Mouse (Mus musculus) ES-Bruce4 (cell line): Measurements from ENCODE around the gene Rftn2. TPM values are rescaled to one million over a fixed set of nuclear protein-coding genes. Genes with fewer than 3 reads are reported as not detected.

Experiments used
- H3K27ac ChIP-seq: 2 replicates; pipeline ENCODE4 v1.5.1; 2012; ENCODE audit warnings: low read length, inconsistent platforms; ENCODE audit not compliant: insufficient read depth
- H3K27me3 ChIP-seq: 2 replicates; pipeline ENCODE4 v1.6.1; 2012; ENCODE audit warnings: mild to moderate bottlenecking, low read length, inconsistent platforms; ENCODE audit not compliant: control insufficient read depth, poor library complexity, insufficient read depth, severe bottlenecking
- H3K36me3 ChIP-seq: 2 replicates; pipeline ENCODE4 v1.6.1; 2012; ENCODE audit warnings: inconsistent platforms, mild to moderate bottlenecking, low read length, moderate library complexity; ENCODE audit not compliant: control insufficient read depth, poor library complexity, insufficient read depth, severe bottlenecking
- H3K4me1 ChIP-seq: one replicate; pipeline ENCODE4 v1.8.1; 2011; ENCODE audit warnings: low read length; ENCODE audit not compliant: control insufficient read depth, insufficient read depth
- H3K4me3 ChIP-seq: 2 replicates; pipeline ENCODE4 v1.5.1; 2011; ENCODE audit warnings: low read depth, mild to moderate bottlenecking, low read length
- H3K9ac ChIP-seq: 2 replicates; pipeline ENCODE4 v1.6.1; 2012; ENCODE audit warnings: low read depth, mild to moderate bottlenecking, inconsistent platforms; ENCODE audit not compliant: poor library complexity, severe bottlenecking
- H3K9me3 ChIP-seq: replicated peaks from 2 replicates; pipeline ENCODE4 v1.6.1; 2012; ENCODE audit warnings: mild to moderate bottlenecking, low read length, inconsistent platforms; ENCODE audit not compliant: control insufficient read depth, poor library complexity, insufficient read depth, severe bottlenecking
- CTCF ChIP-seq: IDR thresholded peaks from one replicate; pipeline ENCODE4 v1.8.1; 2011; ENCODE audit warnings: low read depth, low read length
- EP300 ChIP-seq: IDR thresholded peaks from 2 replicates; pipeline ENCODE4 v1.6.1; 2011; ENCODE audit warnings: low read depth, low read length; ENCODE audit not compliant: insufficient read depth
- POLR2A ChIP-seq: IDR thresholded peaks from one replicate; pipeline ENCODE4 v1.8.1; 2011; ENCODE audit warnings: low read length; ENCODE audit not compliant: insufficient read depth
- polyA plus RNA-seq: library from polyadenylated mRNA; stranded (reverse); fragments of >200 nt; gene quantifications from 2 replicates; pipeline ENCODE4 v1.2.4, GENCODE M21; 2011; ENCODE audit warnings: low read depth; ENCODE audit not compliant: missing spikeins, insufficient read depth, insufficient read length

The Rftn2 gene
- polyA plus RNA-seq, 1 experiment = 0.43 TPM

- H3K4me3 ChIP-seq = no peak overlapping the region
- H3K4me1 ChIP-seq = peaks cover 9% of the 10 kb centered on the region
- no peak for TF ChIP-seq POLR2A
- TF ChIP-seq EP300 = no peak
- TF ChIP-seq CTCF = no peak
- H3K9ac ChIP-seq = no peak overlapping the region
- H3K27me3 ChIP-seq = no peaks in the 10 kb centered on the region
- no peaks in the 10 kb centered on the region for H3K9me3 ChIP-seq
- no peak overlapping the region for H3K27ac ChIP-seq
- no peaks in the 10 kb centered on the region for H3K36me3 ChIP-seq
These were observed 18.0 kb downstream of the Rftn2 start for GRCm38 (mm10) chr1:55208500-55209140.

GRCm38 (mm10) chr1:55207561-55207960, 19.0 kb downstream of the Rftn2 start:
- H3K9ac ChIP-seq = no peak overlapping the region
- peaks cover 9% of the 10 kb centered on the region for H3K4me1 ChIP-seq
- no peaks in the 10 kb centered on the region for H3K27me3 ChIP-seq
- H3K36me3 ChIP-seq = no peaks in the 10 kb centered on the region
- TF ChIP-seq POLR2A (no peak), EP300 (no peak), CTCF (no peak)
- no peak overlapping the region for H3K27ac ChIP-seq
- H3K9me3 ChIP-seq = no peaks in the 10 kb centered on the region
- H3K4me3 ChIP-seq = no peak overlapping the region

GRCm38 (mm10) chr1:55205808-55206327, 20.7 kb downstream of the Rftn2 start:
- H3K27ac ChIP-seq = no peak overlapping the region
- H3K36me3 ChIP-seq = no peaks in the 10 kb centered on the region
- no peaks in the 10 kb centered on the region for H3K27me3 ChIP-seq
- H3K4me1 ChIP-seq = peaks cover 6% of the 10 kb centered on the region
- no peaks in the 10 kb centered on the region for H3K9me3 ChIP-seq
- H3K9ac ChIP-seq = no peak overlapping the region
- no peak for TF ChIP-seq POLR2A
- no peak for TF ChIP-seq CTCF
- TF ChIP-seq EP300 = no peak
- H3K4me3 ChIP-seq = no peak overlapping the region

DNA sequence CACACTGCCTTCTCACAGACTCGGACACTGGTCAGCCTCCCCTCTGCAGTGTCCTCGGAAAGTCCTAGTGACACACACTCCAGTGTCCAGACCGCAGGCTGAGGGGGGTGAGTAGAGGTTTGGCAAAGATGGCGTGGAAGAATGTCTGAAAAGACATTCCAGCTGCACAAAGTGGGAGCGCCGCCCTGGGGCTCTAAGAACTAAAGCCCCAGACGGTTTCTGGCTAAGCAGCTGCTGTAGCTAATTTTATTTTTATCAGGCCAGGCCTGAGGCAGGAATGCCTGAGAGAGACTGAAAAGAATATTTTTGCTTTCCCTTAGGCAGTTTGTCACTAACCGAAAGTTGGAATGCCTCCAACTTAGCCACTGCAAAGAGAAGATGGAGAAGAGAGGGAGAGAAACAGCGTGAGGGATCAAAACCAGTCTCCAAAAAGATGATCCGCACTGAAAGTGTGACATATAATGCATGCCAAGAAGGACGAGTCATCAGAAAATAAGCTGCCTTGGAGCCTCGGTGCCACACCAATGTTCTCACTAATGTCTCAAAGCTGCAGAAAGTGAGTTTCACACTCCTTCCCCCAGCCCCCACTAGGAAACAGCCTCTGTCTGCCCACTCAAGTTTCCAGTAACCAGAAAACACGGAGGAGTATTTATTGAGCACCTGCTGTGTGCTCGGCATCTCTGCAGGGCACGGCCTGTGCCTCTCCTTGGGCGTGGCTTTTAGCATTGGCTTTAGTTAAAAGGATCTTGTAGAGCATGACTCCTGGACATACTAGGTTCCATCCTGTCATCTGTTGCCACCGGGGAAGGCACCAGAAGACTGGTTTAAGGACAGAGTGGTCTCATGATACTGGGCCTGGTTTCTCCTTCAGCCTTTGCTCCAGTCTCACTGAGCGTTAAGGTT, 24.5 kb downstream of the Rftn2 start:
- no peaks in the 10 kb centered on the region for H3K36me3 ChIP-seq
- H3K9ac ChIP-seq = no peak overlapping the region
- no peak overlapping the region for H3K27ac ChIP-seq
- H3K9me3 ChIP-seq = no peaks in the 10 kb centered on the region
- H3K27me3 ChIP-seq = no peaks in the 10 kb centered on the region
- H3K4me3 ChIP-seq = no peak overlapping the region
- peaks cover 7% of the 10 kb centered on the region for H3K4me1 ChIP-seq
- TF ChIP-seq CTCF (no peak), EP300 (no peak)

DNA sequence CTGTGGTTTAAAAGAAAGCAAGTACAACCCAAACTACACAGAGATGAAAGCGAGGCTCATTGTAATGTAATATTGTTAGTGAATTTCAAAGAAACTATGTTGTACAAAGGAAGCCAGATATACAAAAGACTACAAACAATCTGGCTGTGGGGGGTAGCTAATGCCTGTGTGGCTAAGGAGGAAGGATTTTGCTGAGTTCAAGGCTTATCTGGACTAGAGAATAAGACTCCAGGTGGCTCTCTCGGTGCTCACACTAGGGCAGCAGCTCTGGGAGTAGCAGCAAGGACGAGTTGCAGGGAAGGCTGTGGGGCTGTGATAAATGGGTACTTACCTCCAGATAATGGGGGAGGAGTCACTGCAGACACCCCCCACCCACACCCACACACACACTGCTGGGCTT, 27.9 kb downstream of the Rftn2 start:
- H3K36me3 ChIP-seq = no peaks in the 10 kb centered on the region
- peaks cover 5% of the 10 kb centered on the region for H3K4me1 ChIP-seq
- no peaks in the 10 kb centered on the region for H3K9me3 ChIP-seq
- no peak for TF ChIP-seq POLR2A
- 0 out of 2 replicates have a peak overlapping the region, but pooled peaks have one; percentile 39 for H3K27ac ChIP-seq
- H3K9ac ChIP-seq = no peak overlapping the region
- H3K4me3 ChIP-seq = no peak overlapping the region
- no peaks in the 10 kb centered on the region for H3K27me3 ChIP-seq

DNA sequence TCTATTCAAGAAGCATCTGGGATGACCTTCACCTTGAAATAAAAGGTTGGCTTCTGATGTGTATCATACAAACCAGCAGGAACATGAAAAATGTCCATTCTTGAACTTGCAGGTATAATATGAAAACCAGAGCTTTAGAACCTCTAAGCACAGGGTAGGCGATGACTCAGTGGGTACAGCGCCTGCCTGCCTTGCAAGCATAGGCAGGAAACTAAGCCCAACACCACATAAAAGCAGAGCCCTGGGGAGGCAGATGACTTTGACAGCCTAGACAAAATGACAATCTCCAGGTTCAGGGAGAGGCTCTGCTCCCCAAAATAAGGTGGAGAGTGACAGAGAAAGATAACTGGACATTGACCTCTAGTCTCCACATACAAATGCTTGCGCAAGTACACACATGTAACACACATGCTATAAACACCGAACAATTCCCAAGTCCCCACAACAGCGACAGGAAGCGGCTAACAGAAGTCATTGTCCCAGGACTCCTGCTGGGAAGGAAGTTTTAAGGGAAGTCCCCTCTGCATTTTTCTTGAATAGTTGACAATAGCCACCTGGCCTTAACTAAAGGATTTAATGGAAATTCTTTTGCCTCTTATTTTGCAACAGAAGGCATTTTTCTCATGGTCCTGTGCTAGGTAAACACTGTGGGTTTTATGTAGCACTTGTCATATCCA, 30.1 kb downstream of the Rftn2 start:
- peaks cover 4% of the 10 kb centered on the region for H3K4me1 ChIP-seq
- H3K27ac ChIP-seq = no peak overlapping the region
- H3K9ac ChIP-seq = no peak overlapping the region
- no peak overlapping the region for H3K4me3 ChIP-seq
- TF ChIP-seq POLR2A (no peak), CTCF (no peak), EP300 (no peak)
- H3K36me3 ChIP-seq = no peaks in the 10 kb centered on the region
- no peaks in the 10 kb centered on the region for H3K27me3 ChIP-seq
- H3K9me3 ChIP-seq = no peaks in the 10 kb centered on the region
